Mouse (Mus musculus) heart, postnatal 36 days (tissue): ENCODE data around the gene Pakap. TPM values are rescaled to one million over a fixed set of nuclear protein-coding genes. Genes with fewer than 3 reads are reported as not detected.
A peak's percentile ranks its signal among the peaks of the same experiment; 100 is the strongest.

Experiments used
- DNase-seq, 2 experiments: peaks; one replicate each; pipeline ENCODE4 v3.0.0; 2021 to 2022
- intact Hi-C: fragments of 180-260 bp; cut with DNase I; formaldehyde crosslinking; loops from one replicate; pipeline ENCODE4 v1.15.1; 2025
- total RNA-seq, 2 experiments: library from RNA; stranded (reverse); gene quantifications; 2 replicates each; pipeline ENCODE4 v1.2.3; 2021

Pakap gene
- total RNA-seq, 2 experiments from 2014 or later = 33.1 to 33.7 TPM

DNA sequence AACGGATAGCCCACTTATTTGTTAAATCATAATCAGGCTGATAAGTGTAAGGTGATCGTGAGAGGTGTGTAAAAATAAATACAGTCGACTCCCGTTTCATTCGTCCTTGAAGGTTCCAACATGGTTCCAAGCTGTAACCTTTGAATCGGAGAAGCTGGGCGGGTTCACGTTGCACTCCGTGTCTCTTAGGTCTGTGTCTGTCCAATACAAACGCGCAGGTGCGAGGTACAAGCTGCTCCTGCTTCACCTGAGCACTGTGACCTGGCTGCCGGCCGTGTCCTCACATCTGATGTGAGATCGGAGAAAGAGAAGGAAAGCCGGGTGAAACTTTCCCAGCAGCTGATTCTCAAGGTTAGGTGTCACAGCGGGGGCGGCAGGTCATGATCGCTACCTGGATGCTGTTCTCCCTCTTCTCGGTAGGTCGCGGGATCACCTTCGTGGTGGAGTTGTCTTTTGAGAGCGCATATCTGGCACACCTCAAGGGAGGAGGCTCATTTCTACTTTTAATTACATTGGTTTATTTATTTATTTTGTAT lies 252.9 kb downstream of the Pakap start:
- intact Hi-C loops = no loop called here
- DNase-seq = no peak

DNA sequence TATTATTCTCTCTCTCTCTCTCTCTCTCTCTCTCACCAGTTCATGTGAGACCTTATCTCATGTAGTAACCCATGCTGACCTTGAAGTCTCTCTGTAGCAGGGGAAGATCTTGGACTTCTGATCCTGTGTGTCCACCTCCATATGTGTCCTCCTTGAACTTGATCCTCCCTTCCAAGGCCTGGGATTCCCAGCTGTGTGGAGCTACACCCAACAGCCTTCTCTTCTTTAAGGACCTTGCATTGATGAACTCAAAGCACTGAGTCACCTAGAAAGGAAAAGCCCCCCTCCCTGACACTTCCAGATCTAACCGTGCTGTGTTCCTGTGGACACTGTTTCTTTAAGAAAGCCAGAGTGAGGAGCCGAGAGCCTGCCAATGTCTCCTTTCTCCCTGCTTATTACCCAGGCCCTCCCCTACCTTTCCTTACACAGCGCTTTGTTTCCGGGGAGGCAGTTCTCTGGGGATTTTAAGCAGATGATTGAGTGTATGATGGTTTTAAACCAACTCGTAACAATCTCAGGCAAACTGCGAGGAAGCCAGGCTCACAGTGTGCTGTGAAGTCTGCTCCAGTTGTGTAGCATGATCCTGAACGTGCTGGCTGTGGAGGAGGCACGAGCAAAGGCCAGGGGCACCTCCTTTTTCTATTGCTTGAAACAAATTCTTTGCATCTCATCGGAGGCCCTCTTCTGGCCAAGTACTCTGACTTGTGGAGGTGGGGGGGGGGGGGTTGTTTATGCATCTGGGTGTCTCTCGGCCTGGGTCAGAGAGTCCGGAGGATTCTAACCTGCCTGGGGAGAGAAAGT lies 253.8 kb downstream of the Pakap start:
- intact Hi-C loops = no loop called here
- no peak for DNase-seq

DNA sequence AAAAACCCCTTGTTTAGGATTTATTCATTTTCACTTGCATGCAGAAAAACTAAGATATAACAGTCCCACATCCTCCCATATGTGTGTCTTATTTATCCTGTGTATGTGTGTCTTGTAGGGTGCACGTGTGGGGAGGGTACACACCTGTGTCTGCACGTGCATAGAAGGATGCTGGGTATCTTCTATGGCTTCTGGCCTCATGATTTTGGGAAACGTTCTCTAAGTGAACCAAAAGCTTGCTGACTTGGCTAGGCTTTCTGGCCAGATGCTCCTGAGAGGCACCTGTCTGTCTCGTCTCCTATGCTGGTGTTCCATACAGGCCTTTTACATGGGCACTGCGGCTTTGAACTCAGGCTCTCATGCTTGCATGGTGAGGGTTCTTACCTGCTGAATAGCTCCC lies 254.7 kb downstream of the Pakap start:
- intact Hi-C loops = no loop called here
- no peak for DNase-seq

DNA sequence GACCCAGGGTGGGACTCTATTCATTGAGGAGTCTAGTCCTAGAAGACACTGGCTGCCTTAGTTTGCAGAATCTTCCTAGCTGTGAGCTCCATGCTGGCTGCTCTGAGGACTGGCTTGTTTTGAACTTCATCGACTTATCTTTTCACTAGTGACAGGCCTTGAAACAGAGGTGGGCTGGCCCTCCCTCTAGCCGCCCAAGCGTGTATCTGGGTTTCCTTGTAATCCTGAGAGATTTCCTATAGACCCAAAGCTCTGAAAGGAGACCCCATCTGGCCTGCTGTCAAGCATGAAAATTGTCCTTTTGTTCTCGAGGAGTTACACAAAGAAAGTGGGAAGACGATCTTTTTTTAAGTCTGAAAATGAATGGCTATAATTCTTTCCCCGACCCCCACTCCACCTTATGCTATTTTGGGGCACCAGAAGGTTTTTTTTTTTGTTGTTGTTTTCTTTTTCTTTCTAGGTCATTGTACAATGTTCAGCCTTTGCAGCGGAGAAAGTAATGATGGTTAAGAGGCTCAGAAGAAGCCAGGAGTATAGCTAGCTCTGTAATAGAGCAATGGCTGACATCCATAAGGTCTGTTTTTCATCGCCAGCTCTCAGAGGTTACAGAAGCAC lies 256.8 kb downstream of the Pakap start:
- intact Hi-C loops = no loop called here
- DNase-seq = no peak

DNA sequence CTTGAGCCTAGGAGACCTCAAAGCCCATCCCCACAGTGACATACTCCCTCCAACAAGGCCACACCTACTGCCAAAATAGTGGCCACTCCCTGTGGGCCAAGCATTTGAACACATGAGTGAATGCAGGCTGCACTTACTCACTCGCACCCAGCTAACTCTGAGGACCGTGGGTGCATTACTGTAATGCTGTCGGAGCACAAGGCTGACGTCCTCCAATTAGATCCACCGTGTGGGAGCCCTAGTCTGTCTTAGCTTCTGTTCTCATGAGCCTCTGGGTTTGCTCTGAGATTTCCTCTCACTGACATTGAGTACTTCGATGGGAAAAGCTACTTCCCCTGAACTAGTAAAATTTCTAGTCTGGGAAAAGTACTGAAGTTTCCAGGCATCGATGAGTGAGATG lies 258.3 kb downstream of the Pakap start:
- intact Hi-C loops = no loop called here
- no peak for DNase-seq

DNA sequence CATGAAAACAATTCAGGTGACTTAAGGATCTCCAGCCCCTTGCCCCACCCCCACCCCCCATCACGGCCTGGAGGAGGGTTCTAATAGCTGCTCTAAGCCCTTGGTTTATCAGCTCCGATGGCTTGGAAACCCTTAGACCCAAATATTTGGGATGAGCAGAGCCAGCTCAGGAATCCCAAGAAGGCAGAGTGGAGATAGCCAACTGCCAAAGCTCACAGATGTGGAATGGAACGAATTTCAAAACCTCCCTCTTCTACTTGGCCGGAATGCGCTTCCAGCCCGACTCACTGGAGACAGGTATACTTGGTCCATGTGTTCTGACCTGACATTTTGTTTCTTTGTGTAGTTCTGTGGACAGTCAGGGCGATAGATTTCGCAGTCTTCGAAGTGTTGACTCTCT lies 261.2 kb downstream of the Pakap start:
- no peak for DNase-seq
- intact Hi-C loops = no loop called here

DNA sequence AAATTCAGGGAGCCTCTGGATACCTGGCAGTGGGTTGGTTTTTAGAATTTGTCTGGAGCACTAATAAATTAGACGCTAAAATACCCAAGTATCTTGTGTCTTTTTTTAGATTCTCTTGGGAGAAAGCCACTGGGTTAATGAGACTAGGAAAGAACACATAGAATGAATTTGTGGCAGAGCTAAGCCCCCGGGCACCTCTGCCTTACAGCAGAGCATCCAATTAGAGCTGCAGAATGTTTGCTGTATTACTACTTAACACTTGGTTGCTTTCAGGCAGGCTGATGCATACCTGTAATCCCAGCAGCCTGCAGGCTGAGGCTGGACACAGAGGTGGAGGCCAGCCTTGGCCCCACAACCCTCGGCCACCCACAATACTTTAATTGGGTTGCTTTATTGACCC lies 261.8 kb downstream of the Pakap start:
- intact Hi-C loops = no loop called here

DNA sequence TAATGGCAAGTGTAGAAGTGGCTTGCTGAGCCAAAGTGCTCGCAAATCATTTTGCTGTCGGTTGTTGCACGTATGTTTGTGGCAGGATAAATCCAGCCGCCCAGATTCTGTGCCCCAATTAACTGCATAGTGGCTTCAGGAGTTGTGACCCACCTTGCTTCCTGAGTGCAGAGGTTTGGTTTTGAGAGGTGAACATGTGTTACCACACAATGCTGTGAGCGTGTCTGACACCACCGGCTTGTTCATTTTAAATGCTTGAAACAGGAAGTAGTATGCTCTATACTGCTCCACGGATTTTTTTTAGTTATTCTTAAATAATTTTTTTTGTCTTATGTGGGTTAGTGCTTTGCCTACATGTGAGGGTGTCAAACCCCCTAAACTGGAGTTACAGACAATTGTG lies 264.3 kb downstream of the Pakap start:
- intact Hi-C loops = no loop called here
- DNase-seq = no peak

More for the DNA sequence above, 261.8 kb downstream of the Pakap start:
- no peak for DNase-seq

DNA sequence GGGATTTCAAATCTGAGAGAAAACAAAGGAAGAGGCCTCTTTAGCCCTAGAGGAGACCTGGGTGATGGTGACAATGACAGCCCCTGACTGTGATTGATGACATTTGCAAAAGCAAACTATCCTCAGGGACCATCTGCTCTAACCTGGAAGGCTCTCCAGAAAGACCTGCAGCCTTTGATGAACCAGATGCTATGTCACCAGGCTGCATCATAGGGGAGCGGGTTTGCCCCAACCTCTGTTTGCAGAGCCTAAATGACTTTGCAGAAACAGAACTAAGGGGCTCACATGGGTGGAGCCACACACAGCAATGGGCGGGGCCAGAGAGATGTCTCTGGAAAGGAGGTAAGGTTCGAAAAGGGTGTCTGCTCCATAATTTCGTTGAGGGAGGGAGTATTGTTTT lies 265.1 kb downstream of the Pakap start:
- intact Hi-C loops = no loop called here
- DNase-seq = no peak

DNA sequence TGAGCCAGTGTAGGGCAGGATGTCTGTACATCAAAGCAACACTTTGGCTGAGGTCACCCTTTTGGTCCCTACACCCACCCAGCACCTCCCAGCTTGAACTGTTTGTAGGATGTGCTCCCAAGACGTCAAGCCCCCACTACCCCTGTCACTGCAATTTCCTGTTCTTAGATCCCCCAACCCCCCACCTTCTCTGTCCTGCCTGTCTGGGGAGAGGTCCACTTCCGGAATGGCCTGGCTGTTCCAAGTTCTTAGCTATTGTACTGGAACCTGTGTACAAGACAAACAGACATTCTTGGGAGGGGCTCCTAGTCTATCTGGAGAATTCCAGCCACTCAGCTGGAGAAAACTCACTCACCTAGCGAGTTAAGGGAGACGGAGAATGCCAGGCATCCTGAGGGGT lies 266.2 kb downstream of the Pakap start:
- intact Hi-C loops = no loop called here
- DNase-seq = no peak

DNA sequence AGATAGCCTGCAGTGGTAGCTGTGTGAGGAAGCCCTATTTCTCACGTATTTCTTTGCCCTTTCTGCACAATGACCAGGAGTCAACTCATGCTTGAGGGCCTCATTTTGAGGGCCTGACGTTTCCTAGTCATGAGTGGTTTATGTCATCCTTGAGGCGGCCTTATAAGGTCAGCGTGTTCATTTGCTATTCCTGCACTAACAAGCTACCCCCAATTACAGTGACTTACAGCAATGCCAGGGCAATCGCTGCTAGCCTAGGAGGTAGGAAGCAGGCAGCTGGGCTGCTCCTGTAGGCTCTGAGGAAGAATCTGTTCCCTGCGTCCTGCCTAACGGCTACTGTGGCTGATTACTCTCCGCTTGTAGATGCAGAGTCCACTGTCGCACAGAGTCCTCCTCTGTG lies 269.1 kb downstream of the Pakap start:
- intact Hi-C loops = no loop called here
- no peak for DNase-seq

DNA sequence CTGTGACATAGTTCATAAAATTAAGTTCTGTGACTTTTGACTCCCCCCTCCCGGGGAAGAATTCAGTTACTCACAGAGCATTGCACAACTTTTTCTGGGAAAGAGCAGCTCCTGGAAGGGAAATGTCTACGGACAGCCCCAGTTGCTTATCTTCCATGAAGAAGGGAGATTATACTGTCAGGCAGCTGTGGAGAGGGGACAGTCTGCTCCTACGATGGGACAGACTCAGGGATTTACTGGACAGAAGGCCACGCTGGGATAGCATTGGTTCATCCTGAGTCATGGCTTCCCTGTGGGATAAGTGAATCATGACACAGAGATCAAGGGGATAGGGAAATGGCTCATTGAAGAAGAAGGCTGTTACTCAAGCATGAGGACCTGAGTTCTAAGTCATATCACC lies 271.4 kb downstream of the Pakap start:
- intact Hi-C loops = no loop called here
- no peak for DNase-seq

DNA sequence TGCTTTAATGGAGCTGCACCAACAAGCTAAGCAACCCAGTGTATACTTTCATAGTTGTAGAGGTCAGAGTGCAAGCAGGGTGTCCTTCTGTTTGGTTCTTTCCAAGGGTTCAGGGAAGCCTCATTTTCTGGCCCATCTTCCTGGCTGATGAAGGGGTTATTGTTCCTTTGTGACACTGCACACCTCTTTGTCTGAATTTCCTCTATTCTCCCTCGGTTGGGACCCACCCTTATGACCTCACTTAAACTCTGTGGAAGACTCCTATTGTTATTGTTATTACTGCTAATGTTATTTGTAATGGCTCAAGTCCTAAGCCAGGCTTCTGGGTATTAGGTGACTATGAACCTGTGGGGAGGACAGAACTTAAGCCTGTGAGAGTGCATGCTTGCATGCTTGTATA lies 273.9 kb downstream of the Pakap start:
- intact Hi-C loops = no loop called here

DNA sequence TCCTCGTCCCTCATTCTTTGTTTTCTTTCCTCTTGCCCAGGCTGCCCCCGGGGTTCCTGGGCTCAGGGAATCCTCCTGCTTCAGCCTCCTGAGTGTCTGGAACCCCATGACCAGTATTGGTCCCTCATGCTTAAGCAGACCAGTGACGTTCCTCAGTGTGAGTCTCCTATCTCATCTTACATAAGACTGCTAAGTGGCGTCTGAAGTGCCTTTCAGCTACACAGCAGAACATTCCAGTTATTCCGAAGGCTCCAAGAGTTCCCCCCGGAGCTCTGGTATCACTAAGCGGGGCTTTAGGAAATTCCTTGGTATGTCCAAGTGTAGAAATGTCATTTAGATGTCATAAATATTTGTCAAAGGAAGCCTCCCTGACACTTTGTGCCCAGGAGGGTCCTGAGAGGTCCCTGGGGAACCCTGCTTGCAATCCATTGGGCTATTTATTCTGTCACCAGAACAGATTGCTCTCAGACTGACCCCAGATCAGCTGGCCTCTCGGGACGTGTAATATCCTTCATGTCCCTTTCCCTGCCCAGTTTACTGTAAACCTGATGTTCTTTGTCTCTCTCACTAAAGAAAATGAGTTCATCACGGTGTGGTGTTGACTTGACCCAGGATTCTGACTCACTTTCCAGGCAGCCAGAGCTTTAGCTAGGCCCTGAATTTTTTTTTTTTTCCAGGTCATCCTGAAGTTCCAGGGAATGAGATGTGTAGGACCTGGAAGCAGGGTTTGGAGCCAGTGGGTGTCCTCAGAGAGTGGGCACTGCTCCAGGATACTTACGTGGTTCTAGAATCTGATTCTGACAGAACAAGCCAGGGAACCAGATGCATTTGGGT lies 274.7 kb downstream of the Pakap start:
- intact Hi-C loops = no loop called here
- DNase-seq = no peak

More for the DNA sequence above, 273.9 kb downstream of the Pakap start:
- DNase-seq = no peak

DNA sequence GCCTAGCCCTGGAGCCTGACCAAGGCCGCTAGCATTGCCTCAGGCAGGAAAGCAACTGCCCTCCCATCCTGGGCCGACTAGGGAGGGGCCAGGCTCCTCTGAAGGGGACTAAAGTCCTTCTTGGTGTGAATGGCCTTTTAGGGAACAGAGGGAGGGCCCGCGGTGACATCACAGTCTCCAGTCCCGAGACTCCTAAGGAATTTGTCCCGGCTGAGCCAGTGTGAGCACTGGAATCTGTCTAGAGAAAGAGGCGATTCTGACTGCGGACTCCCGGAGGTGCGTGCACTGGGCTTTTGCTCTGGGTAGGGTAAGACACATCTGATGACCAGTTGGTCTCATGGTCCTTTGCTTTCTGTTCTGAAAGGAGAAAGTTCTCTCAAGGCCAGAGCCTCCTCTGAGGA lies 277.1 kb downstream of the Pakap start:
- intact Hi-C loops = no loop called here
- peak; percentile 85 for DNase-seq

DNA sequence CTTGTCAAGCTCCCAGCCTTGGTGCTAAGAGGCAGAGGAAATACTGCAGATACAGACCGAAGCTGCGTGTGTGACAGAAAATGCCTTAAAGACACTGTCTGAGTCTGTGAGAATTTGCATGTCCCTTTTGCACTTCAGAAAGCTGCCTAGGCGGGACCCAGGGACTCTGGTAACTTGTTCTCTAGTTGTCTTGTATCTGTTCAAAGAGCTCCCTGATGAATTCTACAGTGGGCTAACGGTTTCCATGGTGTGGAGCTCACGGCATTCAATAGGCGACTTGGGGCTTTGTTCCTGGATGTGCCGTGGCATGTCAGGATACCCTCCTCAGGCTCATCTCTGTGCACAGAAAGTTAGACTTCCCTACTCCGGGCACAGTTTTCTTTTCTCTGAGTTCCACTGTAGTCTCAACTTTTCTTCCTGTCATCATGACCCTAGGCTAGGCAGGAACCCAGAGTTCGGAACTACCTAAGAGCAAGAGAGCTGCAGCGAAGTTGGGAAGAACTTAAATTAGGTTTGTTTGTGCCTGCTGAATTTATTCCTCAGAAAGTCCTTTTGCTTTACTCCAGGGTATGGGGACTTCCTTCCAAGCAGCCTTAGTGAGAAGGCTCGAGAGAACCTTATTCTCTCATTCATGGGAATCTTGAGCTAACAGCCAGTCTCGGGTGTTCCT lies 277.7 kb downstream of the Pakap start:
- intact Hi-C loops = loop anchor here (2.0 kb wide), 1 partner anchor 63 kb away; no protein-coding TSS in a partner anchor
- DNase-seq = no peak

DNA sequence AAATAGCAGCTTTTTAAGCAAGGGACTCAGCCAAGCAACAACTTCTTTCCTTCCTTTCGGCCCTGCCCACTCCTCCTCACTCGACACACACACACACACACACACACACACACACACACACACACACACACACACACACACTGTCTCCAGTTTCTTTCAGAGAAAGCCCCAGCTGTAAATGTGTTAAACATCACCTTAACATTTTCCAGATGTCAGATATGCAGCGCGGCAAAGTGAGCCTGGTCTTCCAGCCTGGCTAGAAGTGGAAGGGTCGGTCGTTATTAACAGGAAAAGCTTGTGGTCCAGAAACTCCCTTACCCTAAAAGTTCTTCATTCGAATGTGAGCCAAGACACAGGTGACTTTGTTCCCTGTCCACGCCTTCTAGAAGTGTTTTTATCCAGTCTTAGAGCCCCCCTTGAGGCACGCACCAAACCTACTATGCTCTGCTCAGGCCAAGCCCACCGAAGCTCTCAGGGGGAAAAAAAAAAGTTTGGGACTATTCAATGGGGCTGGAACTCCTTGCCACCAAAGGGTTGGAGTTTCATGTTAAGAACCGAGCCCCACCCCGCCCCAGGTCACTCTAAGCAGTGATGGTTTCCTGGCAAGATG lies 278.5 kb downstream of the Pakap start:
- no peak for DNase-seq
- intact Hi-C loops = loop anchor here (2.0 kb wide), 1 partner anchor 64 kb away; no protein-coding TSS in a partner anchor

DNA sequence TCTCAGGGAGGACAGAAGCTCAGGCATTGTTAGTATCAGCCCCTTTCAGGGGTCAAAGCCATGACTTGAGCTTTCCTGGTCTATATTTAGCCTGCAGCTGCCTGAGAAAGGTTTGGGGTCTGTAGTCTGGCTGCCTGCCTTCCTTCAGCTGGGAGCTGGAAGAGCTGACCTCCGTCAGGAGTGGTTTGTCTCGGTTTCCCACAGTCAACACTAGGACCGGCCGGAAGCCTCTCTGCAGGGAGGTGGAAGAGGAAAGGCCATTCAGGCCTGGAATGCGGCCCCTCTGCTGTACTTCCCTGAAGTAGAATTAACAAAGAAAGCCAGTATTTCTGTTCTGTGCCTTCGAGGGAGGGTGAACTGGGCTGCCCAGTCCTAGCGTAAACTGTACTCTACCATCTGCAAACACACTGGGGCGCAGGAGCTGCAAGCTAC lies 279.0 kb downstream of the Pakap start:
- peak; percentile 58 to 72 for DNase-seq
- intact Hi-C loops = loop anchor here (1.0 to 2.0 kb wide), 3 partner anchors 13 to 174 kb away; no protein-coding TSS in a partner anchor

DNA sequence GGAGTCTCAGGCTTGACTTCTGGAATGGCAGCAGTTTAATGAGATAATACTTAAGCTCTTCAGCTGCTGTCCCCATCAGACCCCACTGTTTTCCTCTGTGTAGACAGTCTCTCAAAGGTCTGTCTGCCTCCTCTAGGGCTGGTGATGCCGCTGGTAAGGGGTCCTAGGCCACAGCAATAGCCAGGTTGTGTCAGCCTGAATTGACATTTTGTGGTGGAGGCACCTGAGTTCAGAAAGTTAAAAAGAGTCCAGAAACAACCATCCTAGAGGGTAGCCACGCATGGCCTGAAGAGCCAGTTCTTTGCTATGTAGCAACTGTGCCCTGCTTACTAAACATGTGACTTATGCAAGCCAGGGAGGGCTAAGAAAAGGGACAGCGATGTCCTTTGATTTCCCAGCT lies 279.7 kb downstream of the Pakap start:
- DNase-seq = no peak
- intact Hi-C loops = loop anchor here (1.0 to 2.0 kb wide), 3 partner anchors 13 to 174 kb away; no protein-coding TSS in a partner anchor

DNA sequence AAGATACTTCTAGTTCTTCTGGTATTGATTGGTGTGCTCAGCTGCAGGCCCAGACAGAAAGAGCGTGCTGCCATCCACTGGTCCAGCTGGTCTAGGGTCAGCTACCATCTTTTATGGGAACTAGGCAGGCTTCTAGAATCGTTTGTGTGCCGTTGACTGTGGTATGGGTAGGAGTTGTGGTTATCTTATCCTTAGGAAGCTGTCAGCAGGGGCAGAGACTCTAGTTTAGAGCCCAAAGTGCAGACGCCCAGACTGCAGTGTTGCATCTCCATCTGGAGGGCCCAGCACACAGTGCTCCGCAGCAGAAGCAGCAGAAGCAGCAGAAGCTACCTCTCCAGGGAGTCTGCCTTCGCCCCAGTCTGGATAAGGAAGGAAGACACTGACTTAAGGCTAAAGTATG lies 281.5 kb downstream of the Pakap start:
- intact Hi-C loops = no loop called here
- no peak for DNase-seq
